Mouse (Mus musculus) thymus, adult 18-20 months (tissue): ENCODE results near the gene Sec14l1.

Source experiments
- DNase-seq, 2 experiments: peaks; one replicate each; pipeline ENCODE4 v3.0.0; 2022; ENCODE audit warnings: mixed read lengths in 2 of 2

Gene Sec14l1

DNA sequence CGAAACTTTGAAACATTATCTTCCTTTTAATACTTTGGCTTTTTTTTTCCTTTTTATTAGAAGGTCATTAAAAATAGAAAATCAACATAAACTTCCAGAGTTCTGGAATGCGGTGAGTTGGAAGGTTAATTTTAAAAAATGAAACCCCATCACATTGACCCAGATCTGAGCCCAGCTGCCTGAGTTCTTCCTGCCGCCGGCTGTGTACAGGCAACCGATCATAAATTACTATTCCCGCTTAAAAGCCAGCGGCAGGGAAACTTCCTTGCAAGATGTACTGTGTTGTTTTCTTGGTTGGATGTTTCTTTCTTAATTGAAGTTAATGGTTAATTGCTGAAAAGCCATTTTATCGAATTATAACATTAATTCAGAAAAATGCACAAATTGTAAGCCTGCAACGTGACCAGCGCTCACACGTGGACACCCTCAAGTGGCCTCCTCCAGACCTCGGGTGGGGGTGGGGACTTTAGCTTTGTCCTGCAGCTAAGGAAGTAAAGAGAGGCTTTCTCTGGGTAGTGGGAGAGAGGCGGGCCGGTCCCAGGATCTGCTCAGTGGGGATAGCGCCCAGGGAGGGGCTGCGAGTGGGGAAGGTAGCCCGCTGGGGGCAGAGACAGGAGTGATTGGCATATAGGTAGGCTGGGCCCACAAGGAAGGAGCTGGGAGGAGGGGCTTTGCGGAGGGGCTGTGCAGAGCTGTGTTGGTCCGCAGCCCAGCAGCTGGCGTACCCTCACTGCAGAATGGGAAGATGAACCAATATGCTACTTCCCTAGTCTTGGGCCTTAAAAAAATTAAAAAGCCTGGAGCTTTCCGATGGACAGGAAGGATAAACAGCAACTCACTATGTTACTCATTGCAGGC lies 70.3 kb downstream of the Sec14l1 start:
- DNase-seq = no peak

DNA sequence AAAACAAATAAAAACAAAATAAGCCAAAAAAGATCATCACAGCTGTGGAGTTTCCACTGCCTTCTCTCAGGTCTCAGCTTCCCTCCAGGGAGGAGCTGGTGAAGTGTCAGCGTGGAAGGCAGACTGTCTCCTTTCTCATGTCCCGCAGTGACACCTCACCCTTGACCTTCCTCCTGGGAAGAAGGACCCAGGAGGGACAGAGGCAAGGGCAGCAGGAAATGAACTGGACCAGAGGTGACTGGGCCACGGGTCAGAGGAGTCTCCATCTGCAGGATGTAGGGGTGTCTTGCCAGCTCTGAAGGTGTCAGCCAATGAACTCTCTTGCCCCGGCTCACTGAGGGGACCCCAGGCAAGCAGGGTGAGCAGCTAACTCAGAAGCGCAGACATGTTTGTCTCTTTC lies 76.6 kb downstream of the Sec14l1 start:
- no peak for DNase-seq

DNA sequence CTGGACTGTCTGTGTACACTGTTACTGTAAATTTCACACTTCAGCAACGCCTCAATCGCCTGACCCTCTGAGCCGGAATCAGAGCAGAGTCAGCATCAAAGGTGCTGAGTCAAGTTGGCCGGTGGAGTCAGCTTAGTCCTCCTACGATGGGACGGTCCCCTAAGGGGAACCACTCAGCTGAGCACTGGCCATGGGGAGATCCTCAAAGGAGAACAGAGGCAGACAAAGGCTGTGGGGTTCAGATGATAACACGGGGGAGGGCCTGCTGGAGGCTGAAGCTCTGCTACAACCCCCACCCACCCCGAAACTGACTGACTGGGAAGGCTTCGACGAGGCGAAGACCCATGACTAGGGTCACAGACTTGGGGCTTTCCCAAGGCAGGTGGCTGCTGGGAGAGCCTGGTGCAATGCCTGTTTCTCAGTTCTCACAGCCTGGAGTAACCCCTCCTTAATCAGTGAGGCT lies 79.5 kb downstream of the Sec14l1 start:
- no peak for DNase-seq

DNA sequence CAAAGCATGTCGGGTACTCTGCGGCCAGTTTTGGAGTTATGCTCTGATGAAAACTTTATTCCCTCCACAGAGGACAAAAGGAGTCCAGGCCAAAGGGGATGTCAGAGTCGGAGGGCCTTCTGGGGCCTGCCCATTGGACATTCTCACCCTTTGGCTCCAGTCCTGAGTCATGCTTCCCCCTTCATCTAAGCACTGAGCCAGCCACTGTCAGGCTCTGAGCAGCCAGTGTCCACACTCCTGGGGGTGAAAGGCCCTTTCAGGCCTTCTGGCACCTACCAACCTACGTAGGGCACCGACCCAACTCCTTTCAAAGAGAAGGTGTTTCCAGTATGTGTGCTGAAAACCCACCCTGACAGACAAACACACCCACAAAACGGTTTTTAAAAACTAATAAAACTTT lies 80.6 kb downstream of the Sec14l1 start:
- no peak for DNase-seq

DNA sequence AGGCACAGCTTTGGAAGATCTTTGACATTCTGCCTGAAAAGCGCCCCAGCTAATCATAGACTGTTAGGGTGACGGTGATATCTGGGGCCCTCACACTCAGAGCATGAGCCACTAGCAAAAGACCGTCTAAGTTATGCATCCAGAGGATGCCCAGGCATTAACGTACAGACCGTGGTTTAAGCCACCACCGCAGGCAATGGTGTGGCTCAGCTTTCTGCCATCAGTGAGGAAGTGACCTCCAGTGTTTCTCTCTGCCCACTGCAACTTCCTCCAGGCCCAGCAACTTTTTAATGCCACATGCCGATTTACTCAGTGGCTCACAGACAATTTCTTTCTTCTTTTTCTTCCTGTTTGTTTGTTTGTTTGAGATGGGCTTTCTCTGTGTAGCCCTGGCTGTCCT lies 81.7 kb downstream of the Sec14l1 start:
- no peak for DNase-seq

DNA sequence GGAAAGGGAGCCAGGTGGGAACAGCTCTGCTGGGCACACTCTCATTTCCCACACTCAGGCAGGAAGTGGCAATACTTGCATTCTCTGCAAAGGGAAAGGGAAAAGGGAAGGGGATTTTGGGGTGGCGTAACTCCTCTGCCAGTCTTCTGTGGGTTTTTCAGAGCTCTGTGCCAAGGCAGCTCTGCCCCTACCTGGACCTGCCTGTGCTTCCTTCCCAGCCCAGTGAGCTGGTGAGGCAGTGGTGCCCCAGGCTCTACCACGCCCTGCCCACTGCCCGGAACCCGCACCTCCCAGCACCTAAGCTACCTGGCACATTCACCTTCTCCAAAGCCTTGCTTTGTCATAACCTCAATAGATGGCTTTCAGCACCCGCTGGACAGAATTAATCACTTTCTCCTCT lies 83.2 kb downstream of the Sec14l1 start:
- DNase-seq = no peak

DNA sequence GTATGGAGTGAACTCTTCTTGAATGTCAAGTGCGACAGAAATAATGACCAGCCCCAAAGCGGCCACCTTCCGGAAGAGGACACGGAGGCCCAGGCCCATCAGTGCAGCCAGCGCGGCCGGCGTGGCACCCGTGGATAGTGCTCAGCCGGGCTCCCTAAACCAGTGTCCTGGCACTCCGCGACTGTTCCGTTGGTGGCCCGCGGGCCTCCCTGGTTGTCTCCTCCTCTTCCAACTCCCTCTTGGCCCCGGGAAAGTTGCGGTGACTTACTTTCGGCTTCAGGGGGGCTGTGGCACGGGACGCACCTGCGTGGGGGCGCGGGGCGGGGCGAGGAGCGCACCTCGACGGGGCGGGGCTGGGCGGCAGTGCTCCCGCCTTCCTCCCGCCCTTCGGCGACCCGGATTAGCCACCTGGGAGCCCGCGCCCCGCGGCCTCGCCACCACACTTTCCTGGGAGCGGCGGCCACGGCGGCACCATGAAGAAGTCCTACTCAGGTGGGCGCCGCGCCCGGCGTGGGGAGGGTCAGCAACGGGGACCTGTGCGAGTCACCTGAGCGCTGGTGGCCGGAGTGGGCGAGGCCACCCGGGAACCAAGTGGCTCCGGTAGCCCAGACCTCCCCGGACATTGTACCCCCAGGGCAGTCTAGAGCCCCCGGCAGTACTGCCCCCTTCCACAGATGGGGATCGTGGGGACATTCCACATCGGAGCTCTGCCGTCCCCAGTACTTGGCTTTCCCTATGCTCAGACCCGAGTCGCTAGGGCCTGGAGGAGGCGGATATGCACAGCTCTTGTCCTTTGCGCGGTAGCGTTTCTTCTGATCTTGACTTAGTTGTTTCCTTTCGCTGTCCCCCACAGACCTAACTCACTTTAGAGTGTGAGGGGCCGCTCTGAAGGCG lies 84.6 kb downstream of the Sec14l1 start, which contains the start of gene Sept9:
TSS of gene Sept9 (plus strand) at position 380 of the 894 bp plus-strand sequence.
- peak; percentile 44 to 46 for DNase-seq

DNA sequence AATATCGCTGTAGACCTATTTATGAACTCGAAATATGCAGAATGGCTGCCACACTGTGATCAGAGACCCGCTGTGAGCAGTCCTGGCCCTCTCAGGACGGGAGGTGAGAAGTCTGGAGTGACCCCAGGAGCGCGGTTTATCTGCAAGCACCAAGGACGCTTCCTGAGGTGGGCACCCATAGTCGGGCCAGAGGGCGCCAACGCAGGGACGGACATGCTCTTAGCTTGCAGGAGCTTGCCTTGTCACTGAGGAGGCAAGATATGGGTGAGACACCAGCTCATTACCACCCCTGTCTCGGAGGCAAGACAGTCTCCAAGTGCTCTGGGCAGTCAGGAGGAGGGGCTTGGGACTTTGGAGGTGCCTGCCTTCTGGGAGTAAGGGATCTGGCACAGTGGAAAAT lies 86.9 kb downstream of the Sec14l1 start:
- DNase-seq = no peak

DNA sequence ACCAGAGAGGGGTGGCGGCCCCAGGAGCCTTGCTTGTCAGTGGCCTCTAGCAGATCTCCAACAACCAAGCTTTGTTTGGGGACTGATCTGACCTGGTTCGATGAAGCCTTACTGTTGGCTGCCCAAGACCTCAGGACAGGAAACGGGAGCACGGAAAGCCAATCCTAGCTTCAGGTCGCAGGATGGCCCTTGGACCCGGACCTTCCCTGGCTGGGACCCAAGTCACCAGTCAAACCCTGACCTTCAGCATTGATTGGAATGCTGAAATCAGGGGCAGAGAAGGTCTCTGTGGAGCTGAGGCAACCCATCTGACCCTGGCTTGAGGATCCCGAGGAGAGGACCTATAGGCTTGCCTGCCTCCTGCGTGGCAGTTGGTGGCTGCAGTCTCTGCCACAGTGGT lies 89.6 kb downstream of the Sec14l1 start:
- DNase-seq = no peak

DNA sequence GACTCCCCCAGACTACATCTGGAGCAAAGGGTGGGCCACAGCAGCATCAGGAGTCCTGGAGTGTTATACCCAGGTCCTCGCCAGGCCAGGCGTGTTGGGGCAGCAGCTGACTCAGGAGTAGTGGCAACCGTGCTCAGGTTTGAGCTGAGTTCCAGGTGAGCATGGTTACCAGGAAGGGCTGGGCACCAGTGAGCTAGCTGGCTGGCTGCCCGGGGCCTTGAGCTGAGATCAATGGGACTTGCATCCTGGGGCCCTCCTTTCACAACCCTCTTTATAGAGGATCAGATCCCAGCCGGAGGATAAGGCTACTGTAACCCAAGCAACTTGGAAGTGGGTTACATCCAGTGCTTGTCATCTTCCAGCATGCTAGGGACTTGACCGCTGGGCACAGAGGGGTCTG lies 90.1 kb downstream of the Sec14l1 start:
- no peak for DNase-seq

DNA sequence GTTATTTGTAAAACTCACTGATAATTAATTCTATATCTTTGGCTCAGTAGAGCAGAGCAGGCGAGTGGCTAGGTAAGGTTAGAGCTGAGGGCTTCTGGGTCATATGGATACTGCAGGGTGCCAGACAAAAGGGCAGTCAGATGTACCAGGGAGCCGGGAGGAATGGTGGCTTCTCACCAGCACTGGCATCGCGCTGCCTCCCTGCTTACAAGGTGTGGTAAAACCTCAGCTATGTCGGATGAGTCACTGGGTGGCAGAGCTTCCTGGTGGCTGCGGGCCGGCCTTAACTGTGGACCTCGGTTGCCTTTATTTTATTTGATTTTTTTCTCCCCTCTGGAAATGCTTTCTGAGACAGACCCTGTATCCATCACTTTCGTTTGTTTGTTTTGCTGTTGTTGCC lies 90.5 kb downstream of the Sec14l1 start:
- no peak for DNase-seq

DNA sequence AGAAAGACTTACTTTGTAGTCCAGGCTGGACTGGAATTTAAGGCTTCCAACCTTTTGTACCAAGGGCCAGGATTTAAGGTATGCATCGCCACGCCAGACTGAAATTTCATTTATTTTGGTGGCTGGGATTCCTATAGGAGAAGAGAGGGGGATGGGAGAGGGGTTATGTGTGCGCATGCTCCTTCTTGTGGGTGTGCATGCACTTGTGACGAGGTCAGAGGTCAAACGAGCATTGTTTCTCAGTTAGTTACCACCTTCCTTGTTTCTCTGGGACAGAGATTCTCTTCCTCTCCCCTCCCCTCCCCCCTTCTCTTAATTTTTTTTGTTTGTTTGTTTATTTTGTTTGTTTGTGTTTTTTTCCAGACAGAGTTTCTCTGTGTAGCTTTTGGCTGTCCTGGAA lies 92.5 kb downstream of the Sec14l1 start:
- no peak for DNase-seq

DNA sequence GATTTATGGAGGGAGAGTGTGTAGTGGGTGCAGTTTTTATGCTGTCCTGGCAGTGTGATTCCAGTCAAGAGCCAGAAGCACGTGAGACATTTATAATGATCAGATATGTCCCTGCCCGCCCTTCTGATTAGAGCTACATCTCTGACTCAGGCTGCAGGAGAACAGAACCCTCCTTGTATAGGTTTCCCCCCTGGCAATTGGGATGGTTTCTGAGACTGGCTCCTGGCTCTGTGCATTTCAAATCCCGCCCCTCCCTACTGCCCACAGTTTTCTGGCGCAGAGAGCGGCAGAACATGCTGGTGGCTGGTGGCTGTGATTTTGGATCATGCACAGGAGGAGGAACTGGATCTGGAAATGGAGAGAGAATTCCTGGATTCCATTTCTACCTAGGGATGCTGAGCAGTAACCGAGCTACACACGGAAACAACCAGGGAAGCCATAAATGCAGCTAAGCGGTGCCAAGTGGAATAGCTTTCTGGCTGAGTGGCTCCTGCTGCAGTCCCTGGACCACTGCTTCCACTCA lies 93.2 kb downstream of the Sec14l1 start:
- no peak for DNase-seq
